Mouse (Mus musculus) embryonic fibroblast, embryonic 13.5 days (primary cell): ENCODE measurements around the gene Gp9. TPM values are rescaled to one million over a fixed set of nuclear protein-coding genes. Genes with fewer than 3 reads are reported as not detected.

Source experiments
- H3K27ac ChIP-seq: 2 replicates; pipeline ENCODE4 v1.5.1; 2012; ENCODE audit warnings: low read length, control low read depth, inconsistent platforms; ENCODE audit not compliant: insufficient read depth
- H3K4me1 ChIP-seq: 2 replicates; pipeline ENCODE4 v1.6.1; 2011; ENCODE audit warnings: low read length; ENCODE audit not compliant: control insufficient read depth, insufficient read depth
- H3K4me3 ChIP-seq: 2 replicates; pipeline ENCODE4 v1.5.1; 2011; ENCODE audit warnings: mild to moderate bottlenecking, control low read depth, low read length; ENCODE audit not compliant: insufficient read depth
- CTCF ChIP-seq: IDR thresholded peaks from 2 replicates; pipeline ENCODE4 v1.5.1; 2011; ENCODE audit warnings: mild to moderate bottlenecking, control low read depth, low read length, moderate library complexity, borderline replicate concordance; ENCODE audit not compliant: insufficient read depth
- POLR2A ChIP-seq: IDR thresholded peaks from 2 replicates; pipeline ENCODE4 v1.6.1; 2011; ENCODE audit warnings: low read depth, mild to moderate bottlenecking, control low read depth, low read length, moderate library complexity
- polyA plus RNA-seq: library from polyadenylated mRNA; stranded (reverse); fragments of >200 nt; gene quantifications from 2 replicates; pipeline ENCODE4 v1.2.4, GENCODE M21; 2011; ENCODE audit warnings: low read depth; ENCODE audit not compliant: missing spikeins, insufficient read length

Gene Gp9
- polyA plus RNA-seq, 1 experiment: not detected

- no peak for TF ChIP-seq CTCF
- TF ChIP-seq POLR2A: no peak
- H3K4me1 ChIP-seq: no peaks in the 10 kb centered on the region
- no peak overlapping the region for H3K27ac ChIP-seq
- no peak overlapping the region for H3K4me3 ChIP-seq
Observed at GRCm38 (mm10) chr6:87820366-87820765, 42.5 kb downstream of the Gp9 start.

Other genes starting within 250 kb of the Gp9 start
- 0.42 TPM in 1 of 2 replicates, not detected in the other for gene Arhgap25, start 244.8 kb upstream of the Gp9 start, polyA plus RNA-seq
- 0.47 and 3.3 TPM in 2 replicates for gene Prokr1, start 187.3 kb upstream of the Gp9 start, polyA plus RNA-seq
- gene Aplf, start 105.9 kb upstream of the Gp9 start, polyA plus RNA-seq: 8.8 and 9.7 TPM in 2 replicates
- gene Efcc1, start 47.2 kb upstream of the Gp9 start, polyA plus RNA-seq: not detected in 2 replicates
- 15.5 and 23.6 TPM in 2 replicates for gene Rab43, start 34.1 kb downstream of the Gp9 start, polyA plus RNA-seq
- 2.5 and 8.9 TPM in 2 replicates for gene Gm45140, start 57.7 kb downstream of the Gp9 start, polyA plus RNA-seq
- gene Isy1, start 60.7 kb downstream of the Gp9 start, polyA plus RNA-seq: 48.9 and 52.5 TPM in 2 replicates
- 353 and 374 TPM in 2 replicates for gene Cnbp, start 73.0 kb downstream of the Gp9 start, polyA plus RNA-seq
- 230 TPM in 2 replicates for gene Copg1, start 109.7 kb downstream of the Gp9 start, polyA plus RNA-seq
- 22.2 and 23.4 TPM in 2 replicates for gene Hmces, start 135.9 kb downstream of the Gp9 start, polyA plus RNA-seq
- 11.4 and 17.0 TPM in 2 replicates for gene H1fx, start 203.6 kb downstream of the Gp9 start, polyA plus RNA-seq